Mouse (Mus musculus) macrophage (primary cell): ENCODE data around the gene Draxin. TPM values are rescaled to one million over a fixed set of nuclear protein-coding genes. Genes with fewer than 3 reads are reported as not detected.
"Not testable (repeated sequence)": the region's sequence is repeated elsewhere in the genome, so short reads cannot be mapped to it uniquely, and the experiment has no call there.

ENCODE experiments used
- H3K27ac ChIP-seq: fragments of 350-480 bp; formaldehyde crosslinking; 2 replicates; pipeline ENCODE4 v1.9.0; 2021
- H3K36me3 ChIP-seq: fragments of 350-480 bp; formaldehyde crosslinking; 2 replicates; pipeline ENCODE4 v1.9.0; 2021; ENCODE audit errors: inconsistent target
- H3K4me3 ChIP-seq: fragments of 350-480 bp; formaldehyde crosslinking; 2 replicates; pipeline ENCODE4 v1.9.0; 2021; ENCODE audit errors: inconsistent target
- H3K79me2 ChIP-seq: fragments of 350-480 bp; formaldehyde crosslinking; 2 replicates; pipeline ENCODE4 v1.9.0; 2021; ENCODE audit errors: inconsistent target
- WGBS: methylation state at CpG from one replicate; pipeline ENCODE4 v1.1.7; 2026; ENCODE audit warnings: inconsistent platforms; ENCODE audit not compliant: missing documents; 5-methylcytosine and 5-hydroxymethylcytosine counted together
- polyA plus RNA-seq: library from polyadenylated mRNA; stranded (reverse); fragments of 250-400 nt; gene quantifications from 3 replicates; pipeline ENCODE4 v1.2.4, GENCODE M21; 2018; ENCODE audit warnings: inconsistent platforms

Gene Draxin
- polyA plus RNA-seq, 1 experiment from 2014 or later: not detected

DNA sequence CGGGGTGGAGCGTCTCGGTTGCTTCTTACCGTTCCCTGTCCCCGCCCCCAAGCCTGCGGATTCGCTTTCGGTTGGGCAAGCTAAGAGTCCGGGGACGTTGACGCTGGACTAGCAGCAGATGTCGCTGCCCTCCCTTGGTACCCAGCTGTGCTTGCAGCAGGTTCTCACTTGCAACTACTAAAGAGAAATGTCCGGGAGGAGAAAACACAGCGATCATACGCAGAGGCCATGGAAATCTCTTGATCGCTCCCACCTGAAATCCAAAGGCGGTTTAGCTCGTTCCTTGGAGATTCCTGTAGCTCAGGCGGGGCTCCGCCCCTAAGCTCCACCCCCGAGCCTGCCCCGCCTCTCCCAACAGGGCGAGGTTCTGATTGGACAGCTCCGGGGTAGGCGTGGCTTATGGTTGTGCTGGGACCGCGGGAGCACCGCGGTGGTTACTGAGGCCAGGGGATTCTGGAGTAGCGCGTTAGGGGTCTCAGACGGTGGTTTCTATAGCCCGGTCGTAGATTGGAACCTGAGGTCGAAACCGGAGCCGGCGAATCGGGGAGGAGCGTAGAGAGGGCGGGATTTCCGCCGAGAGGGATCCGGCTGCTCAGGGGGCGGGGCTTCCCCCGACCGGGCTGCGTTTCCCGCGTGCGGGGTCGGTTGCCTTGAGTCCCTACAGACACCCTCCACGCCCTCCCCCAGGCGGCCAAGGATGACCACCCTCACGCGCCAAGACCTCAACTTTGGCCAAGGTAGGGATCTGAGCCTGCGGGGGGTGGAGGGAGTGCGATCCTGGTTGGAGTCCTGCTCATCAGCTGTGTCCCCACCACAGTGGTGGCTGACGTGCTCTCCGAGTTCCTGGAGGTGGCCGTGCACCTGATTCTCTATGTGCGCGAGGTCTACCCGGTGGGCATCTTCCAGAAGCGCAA is 9.9 kb upstream of the Draxin start:
- H3K4me3 ChIP-seq: peak overlapping the region; percentile 72
- WGBS: under 1% methylated on average over 65 of the region's 65 CpGs
- H3K79me2 ChIP-seq: no peaks in the 10 kb centered on the region
- peak overlapping the region; percentile 73 for H3K27ac ChIP-seq
- H3K36me3 ChIP-seq: peaks cover 8% of the 10 kb centered on the region; the same call in 1 of the 2 replicates

DNA sequence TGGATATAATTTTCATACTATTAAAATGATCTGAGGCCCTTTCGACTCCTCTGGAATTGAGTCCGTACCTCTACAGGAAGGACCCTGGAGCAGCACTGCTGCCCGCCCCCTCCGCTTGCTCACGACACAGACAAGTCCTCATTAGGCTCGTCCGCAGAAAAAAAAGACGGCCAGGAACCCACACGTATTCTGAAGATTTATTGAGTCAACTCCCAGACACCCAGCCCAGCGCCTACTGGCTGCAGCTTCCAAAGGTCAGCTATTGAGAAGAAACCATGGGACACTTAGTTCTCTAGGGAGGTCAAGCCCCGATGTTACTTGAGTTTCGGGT is 9.2 kb upstream of the Draxin start:
- Histone ChIP-seq H3K27ac (peak overlapping the region; percentile 73; the same call in 1 of the 2 replicates), H3K36me3 (peaks cover 2% of the 10 kb centered on the region; the same call in 1 of the 2 replicates), H3K4me3 (peak overlapping the region; percentile 72), H3K79me2 (no peaks in the 10 kb centered on the region)
- 1% methylated on average over 12 of the region's 12 CpGs for WGBS

DNA sequence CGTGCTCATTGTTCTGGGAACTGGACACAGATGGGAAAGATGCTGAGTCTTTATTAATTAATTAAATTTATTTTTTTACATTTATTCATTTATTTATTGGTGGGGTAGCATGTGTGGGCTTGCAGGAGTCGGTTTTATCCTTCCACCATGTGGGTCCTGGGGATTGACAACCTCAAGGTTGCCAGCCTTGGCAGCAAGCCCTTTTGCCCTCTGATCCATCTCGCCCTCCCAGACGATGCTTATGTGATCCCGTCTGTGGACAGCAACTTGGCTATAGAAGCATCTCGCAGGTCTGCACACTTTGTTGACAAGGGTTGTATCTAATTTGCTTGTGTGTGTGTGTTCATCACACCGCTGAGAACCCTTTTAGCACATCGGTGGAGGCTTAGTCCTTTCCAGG is 7.0 kb upstream of the Draxin start:
- WGBS: 86% methylated on average over 8 of the region's 8 CpGs
- H3K4me3 ChIP-seq: no peak overlapping the region

DNA sequence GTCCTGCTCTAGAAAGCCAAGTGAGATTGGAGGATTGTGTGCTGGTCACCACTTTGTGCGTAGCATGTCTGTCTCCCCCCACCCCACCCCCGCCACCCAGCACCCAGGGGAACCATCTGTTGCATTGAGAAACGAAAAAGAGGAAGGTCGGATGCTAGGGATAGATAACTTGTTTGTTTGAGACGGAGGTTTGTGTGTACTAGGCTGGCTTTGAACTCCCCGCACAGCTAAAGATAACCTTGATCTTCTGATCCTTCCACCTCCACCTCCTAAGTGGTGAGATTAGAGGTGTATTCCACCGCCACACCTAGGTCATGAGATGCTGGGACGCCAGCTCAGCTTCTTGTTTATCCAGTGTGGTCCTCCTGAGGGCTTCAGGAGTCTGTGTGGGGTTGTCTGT is 4.5 kb upstream of the Draxin start:
- Histone ChIP-seq H3K27ac (no peak overlapping the region), H3K79me2 (no peaks in the 10 kb centered on the region), H3K4me3 (no peak overlapping the region), H3K36me3 (no peaks in the 10 kb centered on the region)
- 38% methylated on average over 8 of the region's 8 CpGs for WGBS

More for the DNA sequence above, 7.0 kb upstream of the Draxin start:
- Histone ChIP-seq H3K36me3 (no peaks in the 10 kb centered on the region), H3K79me2 (no peaks in the 10 kb centered on the region), H3K27ac (no peak overlapping the region)

DNA sequence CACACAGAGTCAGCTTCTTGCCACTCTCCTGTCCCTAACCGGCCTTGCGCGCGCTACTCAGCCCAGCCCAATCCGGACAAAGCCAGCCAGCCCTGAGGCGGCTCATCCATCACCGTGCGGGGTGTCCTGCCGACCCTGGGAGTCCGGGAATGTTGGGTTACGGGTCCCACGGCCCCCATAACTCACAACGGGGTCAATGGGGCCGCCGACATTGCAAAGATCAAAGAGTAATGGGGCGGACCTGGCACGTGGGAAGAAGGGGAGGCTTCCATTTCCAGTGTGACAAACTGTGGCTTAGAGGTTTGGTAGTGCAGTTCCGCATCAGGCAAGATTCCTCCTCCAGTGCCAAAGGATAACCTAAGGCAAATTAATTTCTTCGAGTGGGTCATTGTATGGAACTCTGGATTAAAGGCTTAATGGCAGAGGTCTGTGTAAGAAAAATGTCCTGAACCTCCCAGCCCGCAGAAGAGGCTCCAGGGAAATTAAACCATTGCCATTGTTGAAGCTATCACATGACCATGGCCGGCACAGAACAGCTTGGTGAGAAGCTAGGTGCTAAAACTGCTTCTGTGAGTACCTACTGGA is 1.1 kb upstream of the Draxin start:
- Histone ChIP-seq H3K4me3 (no peak overlapping the region), H3K79me2 (no peaks in the 10 kb centered on the region), H3K36me3 (no peaks in the 10 kb centered on the region), H3K27ac (no peak overlapping the region)
- whole genome bisulfite sequencing: 3% methylated on average over 21 of the region's 21 CpGs

DNA sequence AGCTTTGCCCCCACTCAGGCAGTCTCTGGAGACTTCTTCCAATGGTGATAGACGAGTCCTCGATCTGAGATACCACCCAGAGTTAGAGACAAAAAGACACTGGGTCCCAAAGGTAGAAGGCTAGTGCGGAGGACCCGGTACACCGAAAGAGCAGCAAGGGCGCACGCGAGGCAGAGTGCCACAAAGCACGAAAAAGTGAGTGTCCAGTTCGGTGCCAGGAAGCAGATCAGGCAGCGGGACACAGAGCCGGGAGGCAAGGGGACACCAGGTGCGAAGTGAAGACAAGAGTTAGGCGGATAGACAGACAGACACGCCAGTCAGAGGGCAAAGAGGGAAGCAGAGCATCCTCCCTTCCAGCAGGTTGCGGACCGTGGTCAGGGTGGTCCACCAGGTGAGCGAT is 365 bp downstream of the Draxin start, which contains the start of gene Mad2l2:
Gene Mad2l2 (plus strand): TSS at position 252 of the 400 bp plus-strand sequence.
- no peak within 1 kb of the TSS for H3K27ac ChIP-seq
- no peaks in the 10 kb centered on the region for H3K36me3 ChIP-seq
- 10% methylated on average over 18 of the region's 18 CpGs for WGBS
- no peak within 1 kb of the TSS for H3K4me3 ChIP-seq
- no peaks in the 10 kb centered on the region for H3K79me2 ChIP-seq

DNA sequence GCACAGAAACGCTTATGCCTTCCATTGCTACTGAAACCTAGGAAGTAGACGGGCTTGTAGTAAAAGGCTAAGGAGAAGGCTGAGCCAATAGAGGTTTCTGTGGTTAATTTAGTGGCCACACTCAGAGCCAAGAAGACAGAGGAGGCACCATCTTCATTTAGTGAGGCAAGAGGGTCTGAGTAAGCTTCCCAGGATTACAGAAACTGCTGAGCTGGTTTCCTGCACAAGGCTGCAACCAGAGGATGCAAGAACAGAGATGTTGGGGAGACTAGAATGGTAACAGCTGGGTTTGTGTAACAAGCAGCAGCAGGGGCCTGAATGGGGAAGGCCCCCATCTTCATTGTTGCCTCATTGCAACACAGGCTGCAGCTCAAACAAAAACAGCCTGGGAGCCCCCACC is 1.8 kb downstream of the Draxin start:
- Histone ChIP-seq H3K79me2 (no peaks in the 10 kb centered on the region), H3K36me3 (no peaks in the 10 kb centered on the region), H3K27ac (no peak overlapping the region), H3K4me3 (no peak overlapping the region)
- WGBS: 3% methylated on average over 2 of the region's 2 CpGs

DNA sequence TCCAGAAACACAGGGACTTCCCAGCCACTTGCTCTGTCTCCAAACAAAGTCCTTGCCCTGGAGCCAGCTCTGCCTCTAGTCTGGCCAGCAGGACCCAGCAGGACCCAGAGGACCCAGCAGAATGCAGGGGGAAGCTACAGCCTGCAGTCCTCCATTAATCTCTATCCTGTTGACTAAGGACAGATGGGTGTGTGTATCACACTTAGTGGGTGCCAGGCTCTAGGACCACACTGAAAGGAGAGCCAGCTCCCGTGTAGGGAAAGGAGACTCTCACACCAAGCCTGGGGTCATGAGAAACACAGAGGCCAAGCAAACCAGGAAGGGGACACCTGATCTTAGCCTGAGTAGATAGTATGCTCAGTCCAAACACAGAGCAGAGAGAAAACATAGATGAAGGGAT is 2.3 kb downstream of the Draxin start:
- H3K27ac ChIP-seq: no peak overlapping the region
- no peak overlapping the region for H3K4me3 ChIP-seq
- H3K36me3 ChIP-seq: no peaks in the 10 kb centered on the region
- 87% methylated on average over 1 of the region's 1 CpGs for WGBS
- H3K79me2 ChIP-seq: no peaks in the 10 kb centered on the region

DNA sequence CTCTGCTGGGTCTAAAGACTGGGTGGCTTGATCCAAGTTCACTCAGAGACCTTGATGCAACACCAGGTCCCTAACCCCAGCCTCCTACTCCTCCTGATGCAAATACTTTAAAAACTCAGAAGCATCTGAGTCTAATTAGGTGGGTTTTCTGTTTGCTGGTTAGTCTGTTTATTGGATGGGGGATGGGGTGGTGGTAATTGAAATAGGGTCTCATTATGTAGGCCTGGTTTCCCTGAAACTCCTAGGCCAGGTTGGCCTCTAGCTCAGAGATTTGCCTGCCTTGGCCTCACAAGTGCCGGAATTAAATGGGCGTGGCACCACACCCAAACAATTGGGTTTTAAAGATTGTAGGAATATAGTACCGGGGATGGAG is 7.8 kb downstream of the Draxin start:
- WGBS: 97% methylated on average over 3 of the region's 3 CpGs
- no peak overlapping the region for H3K27ac ChIP-seq
- no peaks in the 10 kb centered on the region for H3K36me3 ChIP-seq
- H3K4me3 ChIP-seq: no peak overlapping the region
- H3K79me2 ChIP-seq: no peaks in the 10 kb centered on the region

DNA sequence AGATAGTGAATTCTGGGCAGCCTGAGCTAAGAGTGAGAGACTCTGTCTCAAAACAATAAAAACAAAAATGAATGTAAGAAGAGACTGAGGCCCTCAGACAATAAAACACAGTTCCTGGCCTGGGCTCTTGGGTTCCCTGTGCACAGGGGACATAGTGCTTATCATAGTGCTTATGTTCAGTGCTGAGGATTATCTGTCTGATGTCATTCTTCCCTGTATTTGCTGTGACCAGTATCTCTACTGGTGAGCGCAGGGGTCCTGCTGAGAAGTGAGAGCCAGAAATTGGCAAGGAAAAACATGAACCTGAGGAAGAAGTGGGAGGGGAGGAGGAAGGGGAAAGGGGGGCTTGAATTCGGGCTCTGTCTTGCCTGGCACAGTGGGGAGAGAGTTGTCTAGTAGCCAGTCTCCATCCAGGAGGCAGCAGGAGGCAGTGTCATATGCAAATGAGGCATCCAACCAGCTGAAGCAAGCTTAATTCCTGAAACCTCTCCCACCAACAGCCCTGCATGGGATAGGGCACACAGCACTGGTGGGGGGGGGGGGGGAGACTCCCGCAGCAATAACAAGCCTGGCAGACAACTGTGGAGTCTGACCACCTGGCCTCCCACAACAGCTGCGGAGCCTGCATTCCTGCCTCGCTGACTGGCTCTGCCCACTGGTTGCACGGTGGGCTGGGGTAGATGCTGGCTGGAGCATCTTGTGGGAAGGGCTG is 8.4 kb downstream of the Draxin start:
- Histone ChIP-seq H3K79me2 (no peaks in the 10 kb centered on the region), H3K27ac (no peak overlapping the region), H3K4me3 (no peak overlapping the region), H3K36me3 (no peaks in the 10 kb centered on the region)
- WGBS: 62% methylated on average over 5 of the region's 6 CpGs

DNA sequence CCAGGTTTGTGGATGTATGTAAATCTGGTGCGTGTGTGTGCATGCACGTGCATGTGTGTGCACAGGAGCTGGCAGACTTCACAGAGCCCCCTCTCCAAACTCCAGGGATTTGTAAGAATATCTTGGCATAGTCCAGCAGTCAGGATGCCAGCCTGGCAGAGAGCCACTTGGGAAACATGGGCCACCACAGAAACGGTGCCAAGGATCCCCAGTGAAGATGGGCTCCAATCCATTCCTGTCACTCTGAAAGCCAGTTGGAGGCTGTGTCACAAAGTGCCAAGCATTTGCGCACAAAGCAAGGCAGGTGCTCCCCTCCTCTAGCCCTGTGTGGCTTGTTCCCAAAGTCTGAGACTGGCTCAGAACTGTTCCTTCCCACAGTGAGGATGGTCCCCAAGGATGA is 9.1 kb downstream of the Draxin start:
- H3K79me2 ChIP-seq: no peaks in the 10 kb centered on the region
- no peaks in the 10 kb centered on the region for H3K36me3 ChIP-seq
- no peak overlapping the region for H3K4me3 ChIP-seq
- no peak overlapping the region for H3K27ac ChIP-seq
- WGBS: 92% methylated on average over 4 of the region's 4 CpGs

DNA sequence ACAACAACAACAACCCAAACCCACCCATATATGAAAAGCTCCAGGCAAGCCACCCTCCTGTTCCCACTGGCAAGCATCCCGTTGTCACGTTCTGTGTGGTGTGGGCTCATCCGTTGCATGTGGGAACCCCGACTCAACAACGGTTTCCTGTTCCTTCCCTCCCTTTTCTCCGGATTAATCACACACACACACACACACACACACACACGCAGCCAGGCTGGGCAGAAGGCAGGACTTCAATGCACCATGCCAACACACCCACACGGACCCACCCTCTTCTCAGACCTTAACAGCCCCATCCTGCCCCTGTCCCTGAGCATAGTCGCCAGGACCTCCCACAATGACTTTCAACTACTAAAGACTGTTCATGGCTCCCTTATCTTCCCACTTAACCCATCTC is 9.9 kb downstream of the Draxin start:
- no peaks in the 10 kb centered on the region for H3K36me3 ChIP-seq
- H3K79me2 ChIP-seq: no peaks in the 10 kb centered on the region
- 49% methylated on average over 9 of the region's 9 CpGs for WGBS
- no peak overlapping the region for H3K27ac ChIP-seq
- no peak overlapping the region for H3K4me3 ChIP-seq

DNA sequence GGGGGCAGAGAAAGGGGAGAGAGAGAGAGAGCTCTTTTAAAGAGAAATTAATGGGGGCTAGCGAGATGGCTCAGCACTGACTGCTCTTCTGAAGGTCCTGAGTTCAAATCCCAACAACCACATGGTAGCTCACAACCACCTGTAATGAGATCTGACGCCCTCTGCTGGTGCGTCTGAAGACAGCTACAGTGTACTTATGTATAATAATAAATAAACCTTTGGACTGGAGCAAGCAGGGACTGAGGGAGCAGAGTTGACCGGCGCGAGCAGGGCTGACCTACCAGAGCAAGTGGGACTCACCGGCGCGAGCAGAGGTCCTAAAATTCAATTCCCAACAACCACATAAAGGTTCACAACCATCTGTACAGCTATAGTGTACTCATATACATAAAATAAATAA is 10.9 kb downstream of the Draxin start:
- not testable (repeated sequence) for H3K36me3 ChIP-seq, H3K27ac ChIP-seq, H3K79me2 ChIP-seq, H3K4me3 ChIP-seq
- WGBS: 91% methylated on average over 4 of the region's 9 CpGs

DNA sequence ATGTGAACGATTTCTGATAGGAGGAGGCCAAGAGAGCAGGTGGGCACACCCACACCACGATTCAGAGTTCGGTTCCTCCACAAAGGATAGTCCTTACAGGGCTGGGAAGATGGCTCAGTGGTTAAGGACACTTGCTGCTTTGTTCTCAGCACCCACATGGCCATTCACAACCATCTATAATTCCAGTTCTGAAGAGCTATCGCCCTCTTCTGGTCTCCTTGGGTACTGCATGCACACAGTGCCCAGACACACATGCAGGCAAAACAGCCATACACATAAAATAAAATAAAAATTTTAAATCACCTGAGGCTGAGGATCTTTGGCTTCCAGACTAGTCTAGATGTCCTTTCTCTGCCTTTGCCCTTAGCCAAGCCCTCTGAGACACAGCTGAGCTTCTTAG is 13.1 kb downstream of the Draxin start:
- Histone ChIP-seq H3K36me3 (no peaks in the 10 kb centered on the region), H3K79me2 (no peaks in the 10 kb centered on the region), H3K27ac (no peak overlapping the region), H3K4me3 (no peak overlapping the region)
- 76% methylated on average over 4 of the region's 4 CpGs for WGBS

DNA sequence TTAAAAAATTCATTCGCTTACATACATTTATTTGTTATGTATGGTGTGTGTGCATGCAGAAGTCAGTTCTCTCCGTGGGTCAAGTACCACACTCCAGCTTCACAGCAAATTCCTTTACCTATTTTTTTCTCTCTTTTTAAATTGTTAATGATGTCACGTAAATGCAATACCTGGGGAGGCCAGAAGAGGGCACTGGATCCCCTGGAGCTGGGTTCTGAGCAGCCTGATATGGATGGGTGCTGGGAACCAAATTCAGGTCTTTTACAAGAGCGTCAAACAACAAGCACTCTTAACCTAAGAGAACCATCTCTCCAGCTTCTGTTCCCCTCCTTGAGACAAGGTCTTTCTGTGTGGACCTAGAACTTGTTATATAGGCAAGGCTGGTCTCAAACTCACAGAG is 13.8 kb downstream of the Draxin start:
- H3K4me3 ChIP-seq: no peak overlapping the region
- no peaks in the 10 kb centered on the region for H3K36me3 ChIP-seq
- no peak overlapping the region for H3K27ac ChIP-seq
- no peaks in the 10 kb centered on the region for H3K79me2 ChIP-seq
- WGBS: 78% methylated on average over 4 of the region's 4 CpGs
